Mouse (Mus musculus) gastrocnemius, postnatal 36 days (tissue): ENCODE results near the gene Sar1b. TPM values are rescaled to one million over a fixed set of nuclear protein-coding genes. Genes with fewer than 3 reads are reported as not detected.
"Not testable (repeated sequence)": the region's sequence is repeated elsewhere in the genome, so short reads cannot be mapped to it uniquely, and the experiment has no call there.

Experiments used
- DNase-seq, 2 experiments: peaks; one replicate each; pipeline ENCODE4 v3.0.0; 2022
- intact Hi-C: fragments of 180-260 bp; cut with DNase I; formaldehyde crosslinking; loops from one replicate; pipeline ENCODE4 v1.15.1; 2025
- total RNA-seq, 2 experiments: library from RNA; stranded (reverse); gene quantifications; 2 replicates each; pipeline ENCODE4 v1.2.3; 2021

Gene Sar1b
- total RNA-seq, 2 experiments from 2014 or later: 428 to 446 TPM

DNA sequence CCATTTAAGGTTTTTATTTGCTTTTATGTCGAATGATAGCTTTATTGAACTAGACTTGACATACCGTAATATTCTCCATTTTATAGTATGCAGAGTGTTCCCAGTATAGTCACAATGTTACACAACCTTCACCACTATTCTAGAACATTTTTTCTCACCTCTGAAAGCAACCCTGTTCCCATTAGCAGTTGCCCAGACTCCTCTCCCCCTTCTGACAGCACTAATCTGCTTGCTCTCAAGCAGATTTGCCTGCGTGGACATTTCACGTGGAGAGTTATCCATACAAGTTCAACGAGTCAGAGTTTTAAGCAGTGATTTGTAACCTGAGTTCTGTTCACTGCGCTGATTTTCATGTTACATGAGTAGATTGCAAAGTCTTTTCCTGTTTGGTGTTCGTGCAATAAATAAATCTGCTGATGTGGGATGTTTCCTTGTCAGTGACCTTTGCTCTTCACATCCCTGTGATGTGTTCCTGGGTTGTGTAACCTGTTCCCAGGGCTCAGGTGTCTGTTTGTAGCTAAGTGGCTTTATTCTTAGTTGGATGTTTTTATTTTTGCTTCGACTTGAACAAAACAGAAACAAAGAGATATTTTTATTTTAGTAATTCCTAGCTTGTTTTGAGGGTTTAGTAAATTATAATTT, 4.2 kb downstream of the Sar1b start:
- intact Hi-C loops: loop anchor here (5.0 kb wide), 1 partner anchor 35 kb away; no protein-coding TSS in a partner anchor
- DNase-seq: no peak

DNA sequence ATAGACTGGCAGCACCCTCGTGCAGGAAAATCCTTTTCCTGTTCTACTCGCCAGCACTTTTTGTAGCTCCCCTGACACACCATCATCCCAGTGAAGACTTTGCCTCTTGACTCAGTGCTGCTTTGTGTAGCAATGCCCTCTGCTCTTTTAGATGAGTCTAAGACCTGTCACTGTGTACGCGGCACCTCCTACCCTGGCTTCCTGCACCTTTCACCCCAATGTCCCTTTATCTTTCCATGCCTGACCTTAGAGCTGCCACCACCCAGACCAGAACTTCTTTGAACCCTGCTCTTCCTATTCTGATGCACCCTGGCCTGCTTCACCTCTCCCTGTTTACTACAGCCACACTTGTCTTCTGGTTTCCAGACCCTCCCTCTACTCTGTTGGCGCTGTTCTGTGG, 4.8 kb downstream of the Sar1b start:
- no peak for DNase-seq
- intact Hi-C loops: loop anchor here (5.0 kb wide), 1 partner anchor 34 kb away; no protein-coding TSS in a partner anchor

DNA sequence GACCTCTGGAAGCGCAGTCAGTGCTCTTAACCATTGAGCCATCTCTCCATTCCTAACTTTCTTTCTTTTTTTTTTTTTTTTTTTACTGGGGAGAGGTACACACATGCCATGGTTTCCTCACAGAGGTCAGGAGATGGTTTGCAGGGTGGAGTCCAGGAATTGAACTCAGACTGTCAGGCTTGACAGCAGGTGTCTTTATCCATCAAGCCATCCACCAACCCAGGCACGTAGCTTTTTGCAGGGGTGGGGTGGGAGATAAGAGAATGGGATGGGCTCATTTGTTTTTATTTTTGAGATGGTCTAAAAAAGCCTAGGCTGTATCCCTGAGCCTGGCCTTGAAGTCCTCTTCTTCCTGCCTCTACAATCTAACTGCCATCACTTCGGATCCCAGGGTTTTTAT, 12.0 kb downstream of the Sar1b start:
- DNase-seq: no peak
- intact Hi-C loops: no loop called here

DNA sequence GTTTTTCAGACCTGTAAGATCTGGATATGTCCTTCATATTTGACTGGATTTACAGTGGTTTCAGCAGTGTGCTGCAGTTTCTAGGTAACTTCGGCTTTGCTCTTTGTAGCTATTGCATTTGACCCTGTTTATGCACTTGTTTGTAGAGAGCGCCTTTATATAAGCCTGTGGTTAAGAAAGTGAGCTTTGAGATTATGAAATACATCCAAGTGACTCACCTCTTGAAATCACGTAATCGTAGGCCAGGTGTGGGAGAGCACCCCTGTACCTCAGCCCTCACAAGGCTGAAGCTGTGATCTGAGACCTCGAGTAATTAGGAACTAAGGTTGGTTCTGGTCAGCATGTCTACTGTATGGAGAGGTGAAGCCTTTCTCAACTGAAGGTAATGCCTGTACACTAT, 14.0 kb downstream of the Sar1b start:
- intact Hi-C loops: no loop called here
- DNase-seq: no peak

DNA sequence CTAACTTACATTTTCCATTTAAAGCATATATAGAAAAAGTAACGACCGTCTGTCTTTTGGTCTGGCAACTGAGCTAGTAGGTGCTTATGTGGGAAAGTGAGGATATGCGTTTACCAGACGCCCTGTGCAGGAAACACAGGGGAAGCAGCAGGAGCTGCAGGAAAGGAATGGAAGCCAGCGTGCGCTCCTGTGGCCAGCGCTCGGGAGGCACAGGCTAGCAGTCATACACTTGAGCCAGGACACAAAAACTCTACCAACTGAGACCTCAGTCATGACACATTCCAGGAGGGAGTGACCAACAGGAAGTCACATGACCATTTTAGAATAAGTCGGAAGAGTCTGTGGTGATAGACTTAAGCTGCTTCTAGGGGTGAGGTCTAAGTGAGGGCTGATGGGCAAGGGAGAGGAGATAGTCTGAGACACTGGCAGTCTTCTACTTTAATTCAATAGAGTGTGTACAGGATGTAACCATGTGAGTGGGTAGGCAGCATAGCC, 17.3 kb downstream of the Sar1b start:
- intact Hi-C loops: loop anchor here (10.0 kb wide), 1 partner anchor 46 kb away; no protein-coding TSS in a partner anchor
- DNase-seq: no peak

DNA sequence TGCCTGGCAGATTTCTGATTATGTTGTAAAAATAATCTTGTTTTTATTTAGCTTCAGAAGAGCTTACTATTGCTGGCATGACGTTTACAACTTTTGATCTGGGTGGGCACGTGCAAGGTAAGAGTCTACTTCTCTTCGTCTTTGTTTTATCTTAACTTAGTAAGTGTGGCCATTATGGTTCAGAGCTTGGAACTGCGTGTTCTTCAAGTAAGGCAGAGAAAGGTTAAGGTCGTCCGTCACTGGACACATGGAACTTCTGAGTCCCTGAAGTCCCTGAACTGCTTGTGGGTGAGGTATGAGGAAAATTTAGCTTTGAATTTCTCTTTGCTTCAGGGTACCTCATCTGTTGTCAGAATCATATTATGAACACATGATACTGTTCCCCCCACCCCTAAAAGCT, 19.2 kb downstream of the Sar1b start:
- intact Hi-C loops: loop anchor here (10.0 kb wide), 1 partner anchor 48 kb away; no protein-coding TSS in a partner anchor
- no peak for DNase-seq

DNA sequence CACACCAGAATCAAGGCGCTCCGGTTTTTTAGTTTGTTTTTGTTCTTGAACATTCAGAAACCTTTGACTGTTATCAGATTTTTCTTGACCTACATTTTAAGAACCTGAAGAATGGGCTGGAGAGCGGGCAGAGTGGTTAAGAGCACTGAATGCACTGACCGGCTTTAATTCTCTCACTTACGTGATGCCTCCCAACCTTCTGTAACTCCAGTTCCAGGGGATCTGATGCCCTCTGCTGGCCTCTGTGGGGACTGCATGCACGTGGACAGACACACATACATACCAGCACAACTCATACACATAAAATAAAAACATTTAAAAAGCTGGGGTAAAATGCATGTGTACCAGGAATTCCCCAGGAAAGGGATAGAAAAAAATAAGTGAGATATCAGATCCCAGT, 22.4 kb downstream of the Sar1b start:
- intact Hi-C loops: loop anchor here (10.0 kb wide), 1 partner anchor 51 kb away; no protein-coding TSS in a partner anchor
- DNase-seq: peak; percentile 37 to 48

DNA sequence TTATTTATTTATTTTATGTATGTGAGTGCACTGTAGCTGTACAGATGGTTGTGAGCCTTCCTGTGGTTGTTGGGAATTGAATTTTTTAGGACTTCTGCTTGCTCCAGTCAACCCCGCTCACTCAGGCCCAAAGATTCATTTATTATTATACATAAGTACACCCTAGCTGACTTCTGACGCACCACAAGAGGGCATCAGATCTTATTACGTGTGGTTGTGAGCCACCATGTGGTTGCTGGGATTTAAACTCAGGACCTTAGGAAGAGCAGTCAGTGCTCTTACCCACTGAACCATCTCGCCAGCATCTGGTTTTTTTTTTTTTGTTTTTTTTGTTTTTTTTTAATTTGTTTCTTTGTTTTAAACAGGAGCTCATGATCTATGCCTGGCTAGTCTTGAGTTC, 26.2 kb downstream of the Sar1b start:
- not testable (repeated sequence) for DNase-seq
- intact Hi-C loops: loop anchor here (10.0 kb wide), 1 partner anchor 55 kb away; no protein-coding TSS in a partner anchor

DNA sequence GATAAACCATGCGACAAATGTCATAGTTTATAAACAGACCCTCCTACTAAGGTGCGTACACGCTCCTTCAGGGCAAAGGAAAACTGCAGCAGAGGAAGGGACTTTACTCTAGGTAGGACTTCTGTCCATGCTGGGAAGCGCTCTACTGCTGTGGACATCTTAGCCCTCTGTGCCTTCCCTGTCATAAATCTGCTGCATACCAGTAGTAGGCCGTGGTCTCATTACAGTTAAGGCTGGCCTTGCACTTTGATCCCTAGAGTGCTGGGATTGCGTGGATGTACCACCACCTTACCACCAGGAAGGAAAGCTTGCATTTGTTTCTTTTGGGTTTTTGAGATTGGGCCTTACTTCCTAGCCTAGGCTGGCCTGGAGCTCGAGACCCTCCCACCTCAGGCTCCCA, 27.2 kb downstream of the Sar1b start:
- DNase-seq: no peak
- intact Hi-C loops: no loop called here

DNA sequence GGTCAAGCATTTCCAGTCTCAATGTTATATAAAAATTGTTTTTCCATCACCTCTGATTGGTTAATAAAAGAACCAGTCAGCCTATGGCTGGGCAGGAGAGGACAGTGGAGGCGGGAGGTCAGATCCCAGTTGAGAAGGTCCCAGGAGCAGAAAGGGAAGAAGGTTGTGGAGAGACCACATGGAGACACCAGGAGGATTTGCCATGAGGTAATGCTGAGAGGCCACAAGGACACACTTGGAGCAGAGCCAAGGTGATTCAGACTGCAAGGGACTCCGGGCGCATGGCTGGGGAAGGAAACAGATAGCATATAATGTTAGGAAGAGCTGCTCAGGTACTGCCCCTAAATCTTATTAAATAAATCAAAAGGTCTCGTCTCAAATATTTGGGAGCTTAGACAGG, 32.8 kb downstream of the Sar1b start:
- no peak for DNase-seq
- intact Hi-C loops: no loop called here

DNA sequence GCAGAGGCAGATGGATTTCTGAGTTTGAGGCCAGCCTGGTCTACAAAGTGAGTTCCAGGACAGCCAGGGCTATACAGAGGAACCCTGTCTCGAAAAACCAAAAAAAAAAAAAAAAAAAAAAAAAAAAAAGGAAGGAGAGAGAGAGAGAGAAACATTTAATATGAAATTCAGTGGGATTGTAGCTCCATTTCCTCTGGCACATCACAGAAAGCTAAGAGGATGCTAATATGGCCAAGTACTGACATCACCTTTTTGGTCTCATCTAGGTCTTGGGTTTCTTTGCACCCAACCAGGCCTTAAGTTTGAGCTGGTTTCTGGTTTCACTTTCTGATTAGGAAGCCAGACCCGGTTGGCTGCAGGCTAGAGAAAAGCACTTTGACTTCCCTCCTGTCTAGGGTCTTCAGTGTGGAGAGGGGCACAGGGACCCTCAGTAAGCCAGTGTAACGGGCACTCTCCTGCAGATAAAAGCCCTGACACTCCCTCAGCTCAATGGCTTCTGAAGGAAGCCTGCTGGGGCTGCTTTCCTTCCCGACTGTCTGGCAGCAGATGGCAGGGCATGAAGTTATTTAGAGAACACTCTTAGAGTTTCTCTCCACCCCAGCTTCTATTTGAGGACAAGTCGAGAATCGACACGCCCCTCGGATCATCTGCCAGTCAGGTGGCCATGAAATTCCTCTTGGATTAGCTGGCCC, 37.3 kb downstream of the Sar1b start:
- intact Hi-C loops: loop anchor here (5.0 kb wide), 1 partner anchor 33 kb away; no protein-coding TSS in a partner anchor
- DNase-seq: peak; percentile 35 to 37

DNA sequence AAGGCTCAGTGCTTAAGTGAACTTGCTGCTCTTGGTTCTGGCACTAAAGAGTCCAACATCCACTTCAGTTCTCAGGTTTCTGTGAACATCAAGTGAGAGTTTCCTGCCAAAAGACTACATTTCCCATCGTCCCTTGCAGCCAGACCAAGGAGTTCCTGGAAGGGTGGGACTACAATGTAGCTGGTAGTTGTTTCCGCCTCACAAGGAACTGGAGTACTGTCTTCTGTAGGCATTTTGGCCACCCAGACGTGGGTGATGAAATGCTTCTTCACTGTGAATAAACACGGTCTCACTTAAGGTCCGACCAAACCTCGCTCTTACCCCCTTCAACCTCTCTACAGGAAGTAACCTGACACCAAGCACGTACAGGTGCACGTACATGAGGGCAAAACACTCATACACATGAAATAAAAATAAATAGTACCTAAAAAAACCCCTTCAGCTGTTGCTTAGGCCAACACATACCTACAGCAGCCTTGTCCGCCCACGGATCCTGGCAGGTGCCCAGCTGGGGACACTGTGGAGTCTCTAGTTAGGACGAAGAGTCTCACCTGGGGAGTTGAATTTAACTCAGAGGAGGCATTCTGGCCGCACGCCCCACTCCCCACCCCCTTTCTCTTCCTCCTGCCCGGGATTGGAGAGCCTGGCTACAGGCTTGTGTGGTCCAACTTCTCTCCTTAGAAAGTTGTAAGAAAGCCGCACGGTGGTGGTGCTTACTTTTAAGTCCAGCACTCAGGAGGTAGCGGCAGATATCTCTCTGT, 41.9 kb downstream of the Sar1b start:
- peak in 1 of 2 experiments; percentile 50 for DNase-seq

DNA sequence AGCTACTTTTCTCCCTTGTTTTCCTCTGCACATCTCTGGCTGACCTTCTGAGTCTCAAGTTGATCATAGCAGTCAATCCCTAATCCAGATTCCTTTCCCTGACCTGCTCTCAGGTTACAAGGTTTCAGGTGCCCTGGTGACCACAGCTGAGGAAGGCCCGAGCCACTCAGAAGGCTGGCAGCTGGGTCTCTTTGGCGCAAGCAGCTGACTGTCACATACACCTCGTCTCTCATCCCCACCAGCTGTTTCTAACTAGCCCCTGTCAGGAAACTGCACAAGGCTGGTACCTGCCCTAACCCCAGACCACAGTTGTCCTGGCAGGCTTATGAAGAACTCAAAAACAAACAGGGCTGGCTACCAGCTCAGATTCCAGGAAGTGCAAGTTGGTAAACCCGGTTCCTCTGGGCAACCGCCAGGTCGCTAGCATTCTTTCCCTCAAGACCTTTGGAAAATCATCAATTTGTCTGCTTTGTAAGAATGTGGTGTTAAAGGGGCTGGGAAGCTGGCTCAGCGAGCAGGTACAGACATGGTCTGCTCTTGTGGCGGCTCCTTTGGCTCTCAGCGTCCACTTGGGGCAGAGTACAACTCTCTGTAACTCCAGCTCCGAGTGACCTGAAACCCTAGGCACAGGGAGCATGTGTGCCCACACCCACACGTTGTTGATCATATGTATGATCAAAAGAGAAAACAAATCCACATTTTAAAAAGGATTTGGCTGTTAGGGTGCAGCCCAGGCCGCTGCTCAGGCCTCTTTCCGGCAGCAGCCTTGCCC, 43.8 kb downstream of the Sar1b start:
- intact Hi-C loops: no loop called here
- DNase-seq: peak in 1 of 2 experiments; percentile 36

More for the DNA sequence above, 41.9 kb downstream of the Sar1b start:
- intact Hi-C loops: no loop called here

DNA sequence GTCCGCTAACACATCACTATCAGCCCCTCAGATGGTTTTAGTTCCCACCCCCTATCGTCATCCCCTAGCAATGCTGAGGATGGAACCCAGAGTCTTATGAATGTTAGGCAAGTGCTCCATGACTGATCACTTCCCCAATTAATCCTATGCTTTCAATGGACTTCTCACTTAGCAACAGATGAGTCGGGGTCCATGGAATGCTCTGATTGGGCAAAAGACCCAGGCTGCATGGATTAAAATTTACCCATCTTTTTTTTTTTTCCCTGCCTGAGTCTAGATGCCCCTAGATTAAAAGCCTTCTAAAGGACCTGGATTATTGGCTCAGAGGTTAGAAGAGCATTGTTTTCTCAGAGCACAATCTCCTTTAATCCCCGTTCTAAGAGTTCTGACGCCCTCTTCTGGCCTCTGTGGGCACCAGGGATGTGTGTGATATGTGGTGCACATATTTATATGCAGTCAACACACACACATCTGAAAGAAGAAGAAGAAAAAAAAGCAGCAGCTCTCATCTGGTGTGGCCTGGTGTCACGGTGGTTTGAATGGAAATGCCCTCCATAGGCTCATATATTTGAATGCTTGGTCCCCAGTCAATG, 46.2 kb downstream of the Sar1b start:
- no peak for DNase-seq
- intact Hi-C loops: loop anchor here (10.0 kb wide), 1 partner anchor 535 kb away; no protein-coding TSS in a partner anchor

DNA sequence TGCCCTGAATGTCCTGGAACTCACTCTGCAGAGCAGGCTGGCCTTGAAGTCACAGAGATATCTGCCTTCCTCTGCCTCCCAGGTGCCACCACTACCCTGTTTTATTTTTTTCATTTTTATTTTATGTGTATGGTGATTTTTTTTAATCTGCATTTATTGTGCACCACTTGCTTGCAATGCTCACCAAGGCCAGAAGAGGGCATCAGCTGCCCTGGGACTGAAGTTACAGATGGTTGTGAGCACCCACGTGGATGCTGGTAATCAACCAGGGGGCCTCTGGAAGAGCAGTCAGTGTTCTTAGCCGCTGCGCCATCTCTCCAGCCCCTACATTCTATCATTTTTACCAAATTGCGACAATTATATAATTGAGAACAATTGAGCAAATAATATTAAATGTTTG, 47.7 kb downstream of the Sar1b start:
- no peak for DNase-seq
- intact Hi-C loops: loop anchor here (10.0 kb wide), 1 partner anchor 534 kb away; no protein-coding TSS in a partner anchor

DNA sequence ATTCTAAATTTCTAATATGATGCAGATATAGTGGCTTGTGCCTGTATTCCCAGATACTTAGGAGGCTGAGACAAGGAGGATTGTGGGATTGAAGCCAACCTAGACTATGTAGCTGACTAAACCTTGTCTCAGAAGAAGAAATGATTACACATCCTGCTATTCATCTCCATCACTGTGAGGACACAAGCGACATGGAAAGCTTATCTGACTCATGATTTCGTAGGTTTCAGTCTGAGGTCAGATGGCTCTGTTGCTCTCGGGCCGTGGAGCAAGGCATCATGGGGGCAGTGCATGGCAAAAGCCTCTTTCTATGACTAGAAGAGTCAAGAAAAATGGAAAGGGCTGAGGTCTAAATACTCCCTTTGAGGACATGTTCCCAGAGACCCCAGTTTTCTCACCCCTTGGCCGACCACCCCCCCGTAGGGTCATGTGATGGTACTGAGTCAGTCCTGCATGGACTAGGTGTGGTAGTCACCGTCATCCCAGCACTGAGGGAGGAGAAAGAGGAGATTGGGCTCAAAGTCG, 48.6 kb downstream of the Sar1b start:
- no peak for DNase-seq
- intact Hi-C loops: loop anchor here (10.0 kb wide), 1 partner anchor 533 kb away; no protein-coding TSS in a partner anchor

DNA sequence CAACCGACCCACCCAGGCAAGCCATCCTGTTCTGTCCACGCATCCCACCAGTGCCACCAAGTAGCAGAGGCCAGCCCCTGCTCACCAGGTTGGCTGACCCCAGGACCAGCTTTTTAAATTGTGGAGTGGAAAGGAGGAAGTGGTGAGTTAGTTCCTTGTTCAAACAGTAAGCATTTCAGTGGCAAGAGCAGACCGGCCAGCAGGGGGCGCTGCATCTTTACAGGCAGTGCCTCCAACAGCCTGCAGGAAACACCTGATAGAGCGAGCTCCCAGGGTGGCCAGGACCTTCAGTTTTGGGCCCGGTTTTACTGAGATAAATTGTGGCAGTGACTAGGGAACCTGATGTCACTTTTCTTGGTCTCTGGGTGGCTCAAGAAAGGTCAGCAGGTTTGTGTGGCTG, 54.3 kb downstream of the Sar1b start:
- DNase-seq: peak; percentile 83 to 86
- intact Hi-C loops: loop anchor here (5.0 to 10.0 kb wide), 2 partner anchors 405 to 527 kb away; no protein-coding TSS in a partner anchor

DNA sequence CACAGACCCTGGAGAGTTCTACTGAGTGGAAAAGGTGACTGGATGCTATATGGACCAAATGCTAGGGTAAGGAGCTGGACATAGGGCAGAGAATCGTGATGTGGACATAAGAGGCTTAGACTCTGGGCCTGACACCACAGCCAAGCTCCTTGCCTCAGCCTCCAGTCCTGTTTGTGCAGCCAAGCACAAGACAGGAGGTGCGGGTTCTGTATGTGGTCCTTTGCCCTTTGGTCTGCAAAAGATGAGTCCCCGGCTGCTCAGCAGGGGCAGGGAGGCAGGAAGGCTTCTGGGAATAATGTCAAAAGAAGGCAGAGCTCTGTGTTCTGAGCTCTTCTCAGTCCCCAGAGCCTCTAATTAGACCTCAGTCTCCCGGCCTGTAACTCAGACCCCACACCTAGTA, 55.4 kb downstream of the Sar1b start:
- no peak for DNase-seq
- intact Hi-C loops: loop anchor here (5.0 to 10.0 kb wide), 2 partner anchors 403 to 526 kb away; no protein-coding TSS in a partner anchor

DNA sequence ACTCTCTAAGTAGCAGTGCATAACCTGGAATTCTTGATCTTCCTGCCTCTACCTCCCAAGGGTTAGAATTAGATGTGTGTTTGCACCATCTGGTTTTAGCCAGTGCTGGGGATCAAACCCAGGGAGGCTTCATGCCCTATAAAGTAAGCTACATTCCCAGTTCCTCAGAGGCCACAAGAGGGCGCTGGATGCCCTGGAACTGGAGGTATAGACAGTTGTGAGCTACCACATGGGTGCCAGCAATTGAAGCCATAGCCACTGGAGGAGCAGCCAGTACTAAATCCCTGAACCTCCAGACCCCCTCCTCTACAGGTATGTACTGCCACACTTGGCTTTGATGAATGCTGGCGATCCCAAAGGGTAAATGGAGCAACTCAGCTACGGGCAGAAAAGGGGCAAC, 56.5 kb downstream of the Sar1b start:
- intact Hi-C loops: loop anchor here (2.0 to 10.0 kb wide), 3 partner anchors 147 to 525 kb away; partner anchors contain the start of gene Cdkn2aipnl
- peak; percentile 58 to 61 for DNase-seq
